Mouse (Mus musculus): ENCODE data around the gene Stk38l. TPM values are rescaled to one million over a fixed set of nuclear protein-coding genes. Genes with fewer than 3 reads are reported as not detected.
"Not testable (repeated sequence)": the region's sequence is repeated elsewhere in the genome, so short reads cannot be mapped to it uniquely, and the experiment has no call there.

Stk38l gene
- polyA plus RNA-seq, 1 experiment from 2014 or later: 3.9 TPM

DNA sequence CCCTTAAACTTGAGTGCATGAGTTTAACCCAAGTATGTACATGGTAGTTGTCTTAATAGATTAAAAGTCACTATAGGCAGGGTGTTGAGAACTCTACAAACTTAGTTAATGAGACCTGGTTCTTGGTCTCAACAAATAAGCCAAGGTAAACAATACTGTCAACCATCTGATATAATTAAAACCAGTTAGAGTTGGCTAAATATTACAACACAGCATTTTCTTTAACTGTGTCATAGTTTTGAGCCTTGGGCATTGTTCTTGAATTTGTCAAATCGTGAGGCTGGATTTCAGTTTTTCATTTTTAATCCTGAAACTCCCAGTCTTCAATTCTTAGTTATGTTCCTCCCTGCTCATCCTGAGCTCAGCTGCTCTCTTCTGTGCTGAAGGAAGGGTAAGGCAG lies 6.2 kb downstream of the Stk38l start:
- no peak for ATAC-seq (ENCODE audit: low read depth)
- H3K4me2 ChIP-seq (ENCODE audit: low read depth, low read length): no peak overlapping the region
- no peaks in the 10 kb centered on the region for H3K27me3 ChIP-seq (ENCODE audit: control insufficient read depth, insufficient read depth, low read depth, low read length)
- H3K4me3 ChIP-seq (ENCODE audit: low read depth, low read length): no peak overlapping the region
- H3K27ac ChIP-seq (ENCODE audit: low read length): no peak overlapping the region
- no peaks in the 10 kb centered on the region for H3K36me3 ChIP-seq (ENCODE audit: control insufficient read depth, insufficient read depth)
- WGBS (ENCODE audit: insufficient replicate concordance): 56% methylated on average over 1 of the region's 1 CpGs
- no peaks in the 10 kb centered on the region for H3K9me3 ChIP-seq (replicated peaks; ENCODE audit: control insufficient read depth, low read length)
- peaks cover 9% of the 10 kb centered on the region for H3K4me1 ChIP-seq (ENCODE audit: control insufficient read depth, low read depth, low read length)
- H3K9ac ChIP-seq (ENCODE audit: low read depth, low read length): no peak overlapping the region

DNA sequence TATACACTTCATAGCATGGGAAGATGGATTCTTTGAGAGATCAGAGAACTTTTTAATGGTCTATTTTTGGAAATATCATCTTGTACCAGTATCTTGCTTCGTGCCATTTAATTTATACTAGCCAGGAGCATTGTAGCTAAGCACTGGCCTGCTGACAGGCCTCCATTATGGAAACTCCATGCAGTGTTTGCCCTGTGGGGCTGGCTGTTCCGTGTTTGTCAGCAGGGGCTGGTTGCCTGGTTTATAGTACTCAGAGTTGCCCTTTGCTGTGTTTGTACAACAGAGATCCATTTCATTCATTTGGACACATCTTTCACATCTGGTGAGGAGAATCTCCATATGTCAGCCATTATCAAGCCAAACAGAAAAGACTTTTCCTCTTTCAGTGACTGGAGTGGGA lies 6.9 kb downstream of the Stk38l start:
- Histone ChIP-seq H3K4me1 (ENCODE audit: control insufficient read depth, low read depth, low read length) (peaks cover 9% of the 10 kb centered on the region), H3K27ac (ENCODE audit: low read length) (no peak overlapping the region), H3K9ac (ENCODE audit: low read depth, low read length) (no peak overlapping the region), H3K36me3 (ENCODE audit: control insufficient read depth, insufficient read depth) (no peaks in the 10 kb centered on the region), H3K9me3 (replicated peaks; ENCODE audit: control insufficient read depth, low read length) (no peaks in the 10 kb centered on the region), H3K4me2 (ENCODE audit: low read depth, low read length) (no peak overlapping the region), H3K4me3 (ENCODE audit: low read depth, low read length) (no peak overlapping the region), H3K27me3 (ENCODE audit: control insufficient read depth, insufficient read depth, low read depth, low read length) (no peaks in the 10 kb centered on the region)
- WGBS (ENCODE audit: insufficient replicate concordance): 47% methylated on average over 2 of the region's 2 CpGs
- no peak for ATAC-seq (ENCODE audit: low read depth)

DNA sequence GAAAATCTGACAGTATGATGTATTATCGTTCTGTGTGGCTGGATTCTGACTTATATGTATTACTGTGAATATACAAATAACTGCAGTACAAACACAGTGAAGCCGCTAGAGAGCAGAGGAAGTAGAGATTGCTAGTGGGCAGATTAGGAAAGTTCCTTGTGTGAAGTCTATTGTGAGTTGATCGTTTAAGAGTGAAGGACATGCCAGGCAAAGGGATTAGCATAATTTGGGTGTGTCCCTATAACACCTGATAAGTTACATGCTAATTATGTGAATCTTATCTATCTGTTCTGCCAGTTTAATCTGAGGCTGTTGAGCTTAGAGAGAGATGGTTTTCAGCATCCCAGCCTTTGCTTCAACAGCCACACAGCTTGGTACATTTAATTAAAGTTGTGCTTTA lies 7.4 kb downstream of the Stk38l start:
- Histone ChIP-seq H3K4me2 (ENCODE audit: low read depth, low read length) (no peak overlapping the region), H3K4me1 (ENCODE audit: control insufficient read depth, low read depth, low read length) (peaks cover 9% of the 10 kb centered on the region), H3K9ac (ENCODE audit: low read depth, low read length) (no peak overlapping the region), H3K9me3 (replicated peaks; ENCODE audit: control insufficient read depth, low read length) (no peaks in the 10 kb centered on the region), H3K27ac (ENCODE audit: low read length) (no peak overlapping the region), H3K4me3 (ENCODE audit: low read depth, low read length) (no peak overlapping the region), H3K36me3 (ENCODE audit: control insufficient read depth, insufficient read depth) (no peaks in the 10 kb centered on the region), H3K27me3 (ENCODE audit: control insufficient read depth, insufficient read depth, low read depth, low read length) (no peaks in the 10 kb centered on the region)
- 37% methylated on average over 3 of the region's 3 CpGs for WGBS (ENCODE audit: insufficient replicate concordance)
- ATAC-seq (ENCODE audit: low read depth): no peak

DNA sequence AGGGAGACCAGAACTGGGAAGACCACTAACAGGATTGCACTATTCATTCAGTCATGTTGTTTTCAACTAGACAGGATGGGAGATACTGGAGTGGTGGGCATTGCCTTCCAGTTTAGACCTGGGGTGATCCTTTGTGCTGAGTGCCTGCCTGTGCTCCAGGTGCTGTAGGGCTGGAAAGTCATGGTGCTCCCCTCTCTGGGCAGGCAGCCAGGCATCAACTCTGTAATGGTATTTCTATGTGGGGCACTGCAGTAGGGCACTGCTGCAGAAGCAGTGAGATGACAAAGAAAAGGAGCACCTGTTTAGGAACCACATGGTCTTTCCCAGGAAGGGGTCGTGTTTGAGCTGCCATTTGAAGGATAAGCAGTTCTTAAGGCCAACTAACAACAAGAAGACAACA lies 7.9 kb downstream of the Stk38l start:
- H3K9me3 ChIP-seq (replicated peaks; ENCODE audit: control insufficient read depth, low read length): no peaks in the 10 kb centered on the region
- WGBS (ENCODE audit: insufficient replicate concordance): 33% methylated on average over 1 of the region's 1 CpGs
- H3K9ac ChIP-seq (ENCODE audit: low read depth, low read length): no peak overlapping the region
- H3K27ac ChIP-seq (ENCODE audit: low read length): no peak overlapping the region
- H3K4me1 ChIP-seq (ENCODE audit: control insufficient read depth, low read depth, low read length): peaks cover 9% of the 10 kb centered on the region
- ATAC-seq (ENCODE audit: low read depth): no peak
- H3K4me2 ChIP-seq (ENCODE audit: low read depth, low read length): no peak overlapping the region
- H3K36me3 ChIP-seq (ENCODE audit: control insufficient read depth, insufficient read depth): no peaks in the 10 kb centered on the region
- no peaks in the 10 kb centered on the region for H3K27me3 ChIP-seq (ENCODE audit: control insufficient read depth, insufficient read depth, low read depth, low read length)
- H3K4me3 ChIP-seq (ENCODE audit: low read depth, low read length): no peak overlapping the region

DNA sequence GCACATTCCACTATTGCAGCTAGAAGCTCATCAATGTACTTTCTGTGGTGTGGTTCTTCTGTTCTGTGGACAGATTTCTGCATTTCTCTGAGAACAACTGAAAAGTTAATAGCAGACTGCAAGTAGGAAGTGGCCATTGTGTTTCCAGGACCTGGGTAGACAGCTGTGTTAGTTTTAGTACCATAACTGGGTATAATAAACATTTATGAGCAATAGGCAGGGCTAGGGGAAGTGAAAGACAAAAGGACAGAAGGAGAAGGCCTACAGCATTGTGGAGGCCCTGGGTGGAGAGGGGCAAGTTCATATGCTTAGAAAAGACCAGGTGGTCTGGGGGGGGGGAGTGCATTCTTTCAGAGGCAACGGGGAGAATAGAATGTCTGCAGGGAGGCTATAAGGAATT lies 8.8 kb downstream of the Stk38l start:
- Histone ChIP-seq H3K4me1 (ENCODE audit: control insufficient read depth, low read depth, low read length) (peaks cover 9% of the 10 kb centered on the region), H3K4me3 (ENCODE audit: low read depth, low read length) (no peak overlapping the region), H3K9ac (ENCODE audit: low read depth, low read length) (no peak overlapping the region), H3K27me3 (ENCODE audit: control insufficient read depth, insufficient read depth, low read depth, low read length) (no peaks in the 10 kb centered on the region), H3K27ac (ENCODE audit: low read length) (no peak overlapping the region), H3K36me3 (ENCODE audit: control insufficient read depth, insufficient read depth) (no peaks in the 10 kb centered on the region), H3K9me3 (replicated peaks; ENCODE audit: control insufficient read depth, low read length) (no peaks in the 10 kb centered on the region), H3K4me2 (ENCODE audit: low read depth, low read length) (no peak overlapping the region)
- ATAC-seq (ENCODE audit: low read depth): no peak
- WGBS (ENCODE audit: insufficient replicate concordance): 65% methylated on average over 1 of the region's 1 CpGs

DNA sequence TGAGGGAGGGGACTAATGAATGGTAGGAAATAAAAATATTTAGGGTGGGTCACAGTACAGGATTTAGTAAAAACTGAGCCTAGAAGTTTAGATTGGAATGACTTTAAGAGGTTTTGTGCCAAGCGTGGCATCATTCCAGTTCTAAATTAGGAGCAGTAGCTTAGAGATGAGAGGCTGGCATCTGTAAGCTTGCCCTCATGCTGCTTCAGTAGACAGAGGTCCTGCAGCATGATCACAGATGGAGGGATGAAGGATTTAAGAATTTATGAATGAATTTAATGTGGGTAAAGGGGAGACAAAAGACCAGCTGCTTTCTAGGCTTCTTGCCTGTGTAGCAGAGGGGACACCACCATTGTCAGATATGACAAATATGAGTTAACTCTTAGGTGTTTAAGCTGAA lies 14.1 kb downstream of the Stk38l start:
- Histone ChIP-seq H3K36me3 (ENCODE audit: control insufficient read depth, insufficient read depth) (no peaks in the 10 kb centered on the region), H3K27me3 (ENCODE audit: control insufficient read depth, insufficient read depth, low read depth, low read length) (no peaks in the 10 kb centered on the region), H3K4me2 (ENCODE audit: low read depth, low read length) (no peak overlapping the region), H3K4me3 (ENCODE audit: low read depth, low read length) (no peak overlapping the region), H3K9me3 (replicated peaks; ENCODE audit: control insufficient read depth, low read length) (no peaks in the 10 kb centered on the region), H3K27ac (ENCODE audit: low read length) (no peak overlapping the region), H3K4me1 (ENCODE audit: control insufficient read depth, low read depth, low read length) (no peaks in the 10 kb centered on the region; the same call in 1 of the 2 replicates), H3K9ac (ENCODE audit: low read depth, low read length) (no peak overlapping the region)
- no peak for ATAC-seq (ENCODE audit: low read depth)
- WGBS (ENCODE audit: insufficient replicate concordance): 75% methylated on average over 1 of the region's 1 CpGs

DNA sequence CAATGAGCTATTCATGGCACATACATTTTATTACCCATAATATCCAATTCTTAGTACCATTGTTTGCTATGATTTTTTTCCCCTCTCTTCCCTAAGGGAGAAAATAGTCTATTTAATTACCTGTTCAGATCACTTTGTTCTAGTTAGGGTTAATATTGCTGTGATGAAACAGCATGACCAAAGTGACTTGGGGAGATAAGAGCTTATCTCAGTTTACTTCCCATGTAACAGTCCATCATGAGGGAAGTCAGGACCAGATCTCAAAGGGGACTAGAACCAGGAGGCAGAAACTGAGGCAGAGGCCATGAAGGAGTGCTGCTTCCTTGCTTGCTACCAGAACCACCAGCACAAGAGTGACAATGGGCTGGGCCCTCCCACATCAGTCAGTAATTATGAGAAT lies 15.9 kb downstream of the Stk38l start:
- no peak for ATAC-seq (ENCODE audit: low read depth)
- no peak overlapping the region for H3K27ac ChIP-seq (ENCODE audit: low read length)
- H3K9ac ChIP-seq (ENCODE audit: low read depth, low read length): no peak overlapping the region
- H3K4me2 ChIP-seq (ENCODE audit: low read depth, low read length): no peak overlapping the region
- no peaks in the 10 kb centered on the region for H3K9me3 ChIP-seq (replicated peaks; ENCODE audit: control insufficient read depth, low read length)
- no peaks in the 10 kb centered on the region; the same call in 1 of the 2 replicates for H3K4me1 ChIP-seq (ENCODE audit: control insufficient read depth, low read depth, low read length)
- no peak overlapping the region for H3K4me3 ChIP-seq (ENCODE audit: low read depth, low read length)
- no peaks in the 10 kb centered on the region for H3K27me3 ChIP-seq (ENCODE audit: control insufficient read depth, insufficient read depth, low read depth, low read length)
- H3K36me3 ChIP-seq (ENCODE audit: control insufficient read depth, insufficient read depth): no peaks in the 10 kb centered on the region

DNA sequence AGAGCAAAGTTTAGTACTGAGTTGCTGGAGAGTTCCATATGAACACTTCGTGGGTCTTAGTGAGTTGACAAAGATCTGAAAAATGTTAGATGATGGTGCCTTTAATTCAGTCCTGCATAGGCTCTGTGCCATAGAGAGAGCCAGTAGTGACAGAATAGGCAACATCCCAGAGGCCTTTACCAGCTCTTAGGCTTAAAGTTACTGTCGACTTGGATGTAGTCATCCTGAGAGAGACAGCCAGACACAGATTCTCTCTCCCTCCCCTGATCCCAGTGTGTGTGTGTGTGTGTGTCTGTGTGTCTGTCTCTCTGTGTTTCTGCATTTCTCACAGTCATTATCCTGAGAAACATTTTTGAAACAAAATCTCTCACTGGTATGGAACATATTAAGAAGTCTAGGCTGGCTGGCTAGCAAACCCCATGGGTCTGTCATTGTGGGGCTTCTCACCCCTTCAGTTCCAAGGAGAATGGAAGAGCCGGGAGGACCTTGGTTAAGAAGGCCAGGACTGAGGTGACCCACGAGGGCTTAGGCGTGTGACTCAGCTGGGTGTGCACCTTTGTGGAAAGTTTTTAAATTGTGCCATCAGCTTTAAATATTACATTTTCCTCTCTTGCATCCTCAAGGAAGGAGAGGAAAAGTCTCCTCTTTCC lies 17.3 kb downstream of the Stk38l start:
- H3K9me3 ChIP-seq (replicated peaks; ENCODE audit: control insufficient read depth, low read length): no peaks in the 10 kb centered on the region
- no peaks in the 10 kb centered on the region for H3K36me3 ChIP-seq (ENCODE audit: control insufficient read depth, insufficient read depth)
- no peak overlapping the region for H3K27ac ChIP-seq (ENCODE audit: low read length)
- WGBS (ENCODE audit: insufficient replicate concordance): 66% methylated on average over 5 of the region's 5 CpGs
- no peak overlapping the region for H3K4me2 ChIP-seq (ENCODE audit: low read depth, low read length)
- H3K4me1 ChIP-seq (ENCODE audit: control insufficient read depth, low read depth, low read length): no peaks in the 10 kb centered on the region; the same call in 1 of the 2 replicates
- ATAC-seq (ENCODE audit: low read depth): no peak
- H3K27me3 ChIP-seq (ENCODE audit: control insufficient read depth, insufficient read depth, low read depth, low read length): no peaks in the 10 kb centered on the region
- no peak overlapping the region for H3K9ac ChIP-seq (ENCODE audit: low read depth, low read length)
- no peak overlapping the region for H3K4me3 ChIP-seq (ENCODE audit: low read depth, low read length)

DNA sequence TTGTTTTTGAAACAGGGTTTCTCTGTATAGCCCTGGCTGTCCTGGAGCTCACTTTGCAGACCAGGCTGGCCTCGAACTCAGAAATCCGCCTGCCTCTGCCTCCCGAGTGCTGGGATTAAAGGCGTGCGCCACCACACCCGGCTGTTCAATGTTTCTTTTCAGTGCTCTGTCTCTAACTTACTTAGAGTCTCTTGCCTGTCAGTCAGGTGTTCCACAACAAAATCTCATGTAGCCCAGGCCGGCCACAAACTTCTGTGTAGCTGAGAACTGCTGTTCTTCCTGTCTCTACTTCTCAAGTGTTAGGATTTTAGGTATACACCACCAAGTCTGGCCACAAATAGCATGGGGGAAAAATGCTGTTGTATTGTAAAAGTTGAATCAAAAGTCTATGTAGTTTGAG lies 19.5 kb downstream of the Stk38l start:
- H3K27me3 ChIP-seq (ENCODE audit: control insufficient read depth, insufficient read depth, low read depth, low read length); H3K4me3 ChIP-seq (ENCODE audit: low read depth, low read length); H3K9me3 ChIP-seq (replicated peaks; ENCODE audit: control insufficient read depth, low read length); H3K27ac ChIP-seq (ENCODE audit: low read length); H3K4me2 ChIP-seq (ENCODE audit: low read depth, low read length); H3K9ac ChIP-seq (ENCODE audit: low read depth, low read length); H3K4me1 ChIP-seq (ENCODE audit: control insufficient read depth, low read depth, low read length); ATAC-seq (ENCODE audit: low read depth); H3K36me3 ChIP-seq (ENCODE audit: control insufficient read depth, insufficient read depth): not testable (repeated sequence)
- WGBS (ENCODE audit: insufficient replicate concordance): 69% methylated on average over 7 of the region's 7 CpGs
